Mouse (Mus musculus): Measurements from ENCODE around the gene Atxn3. TPM values are rescaled to one million over a fixed set of nuclear protein-coding genes. Genes with fewer than 3 reads are reported as not detected.

Gene Atxn3
- total and polyA plus RNA-seq, 2 experiments = 2.4 to 14.1 TPM

GRCm38 (mm10) chr12:101978162-101978561 is 20.1 kb upstream of the Atxn3 start:
- peaks cover 5% of the 10 kb centered on the region for H3K36me3 ChIP-seq (ENCODE audit: control insufficient read depth, insufficient read depth, low read length)
- peaks cover 10% of the 10 kb centered on the region for H3K4me1 ChIP-seq (ENCODE audit: control insufficient read depth, insufficient read depth, low read length)
- WGBS = 92% methylated on average over 5 of the region's 5 CpGs
- H3K9ac ChIP-seq (ENCODE audit: low read depth, low read length) = no peak overlapping the region
- no peak overlapping the region for H3K27ac ChIP-seq (replicated peaks; ENCODE audit: insufficient read depth, low read depth, low read length)
- DNase-seq (ENCODE audit: extremely low read depth, low read depth, low spot score) = no peak
- H3K4me3 ChIP-seq (ENCODE audit: insufficient read depth, low read depth, low read length) = no peak overlapping the region
- peaks cover 23% of the 10 kb centered on the region; the same call in 1 of the 2 replicates for H3K79me2 ChIP-seq (ENCODE audit: control insufficient read depth, insufficient read depth, low read length)
- TF ChIP-seq POLR2A (IDR thresholded peaks at IDR 0.05; ENCODE audit: extremely low read depth, insufficient read depth, low read length) = no peak
- no peak for TF ChIP-seq CTCF (IDR thresholded peaks at IDR 0.05; ENCODE audit: low read depth, low read length)
- H3K27me3 ChIP-seq (ENCODE audit: control insufficient read depth, insufficient read depth, low read length) = no peaks in the 10 kb centered on the region

- Histone ChIP-seq H3K4me1 (ENCODE audit: control insufficient read depth, insufficient read depth, low read length) (peaks cover 13% of the 10 kb centered on the region), H3K4me3 (ENCODE audit: insufficient read depth, low read depth, low read length) (no peak overlapping the region), H3K27me3 (ENCODE audit: control insufficient read depth, insufficient read depth, low read length) (no peaks in the 10 kb centered on the region), H3K9ac (ENCODE audit: low read depth, low read length) (no peak overlapping the region), H3K27ac (replicated peaks; ENCODE audit: insufficient read depth, low read depth, low read length) (no peak overlapping the region), H3K79me2 (ENCODE audit: control insufficient read depth, insufficient read depth, low read length) (peaks cover 25% of the 10 kb centered on the region; the same call in 1 of the 2 replicates), H3K36me3 (ENCODE audit: control insufficient read depth, insufficient read depth, low read length) (peaks cover 1% of the 10 kb centered on the region)
- DNase-seq (ENCODE audit: extremely low read depth, low read depth, low spot score) = no peak
- WGBS = 95% methylated on average over 10 of the region's 10 CpGs
- TF ChIP-seq POLR2A (IDR thresholded peaks at IDR 0.05; ENCODE audit: extremely low read depth, insufficient read depth, low read length) (no peak), CTCF (IDR thresholded peaks at IDR 0.05; ENCODE audit: low read depth, low read length) (no peak)
Measured at GRCm38 (mm10) chr12:101977404-101977915, 19.4 kb upstream of the Atxn3 start.

GRCm38 (mm10) chr12:101976651-101977403 is 18.8 kb upstream of the Atxn3 start:
- Histone ChIP-seq H3K36me3 (ENCODE audit: control insufficient read depth, insufficient read depth, low read length) (no peaks in the 10 kb centered on the region), H3K4me3 (ENCODE audit: insufficient read depth, low read depth, low read length) (peak overlapping the region; percentile 94), H3K79me2 (ENCODE audit: control insufficient read depth, insufficient read depth, low read length) (peaks cover 25% of the 10 kb centered on the region; the same call in 1 of the 2 replicates), H3K27ac (replicated peaks; ENCODE audit: insufficient read depth, low read depth, low read length) (peak overlapping the region; percentile 77), H3K27me3 (ENCODE audit: control insufficient read depth, insufficient read depth, low read length) (no peaks in the 10 kb centered on the region), H3K4me1 (ENCODE audit: control insufficient read depth, insufficient read depth, low read length) (peaks cover 13% of the 10 kb centered on the region), H3K9ac (ENCODE audit: low read depth, low read length) (peak overlapping the region; percentile 94)
- no peak for TF ChIP-seq POLR2A (IDR thresholded peaks at IDR 0.05; ENCODE audit: extremely low read depth, insufficient read depth, low read length)
- no peak for TF ChIP-seq CTCF (IDR thresholded peaks at IDR 0.05; ENCODE audit: low read depth, low read length)
- 10% methylated on average over 13 of the region's 13 CpGs for WGBS
- DNase-seq (ENCODE audit: extremely low read depth, low read depth, low spot score) = no peak

- Histone ChIP-seq H3K36me3 (ENCODE audit: control insufficient read depth, insufficient read depth, low read length) (no peaks in the 10 kb centered on the region), H3K4me1 (ENCODE audit: control insufficient read depth, insufficient read depth, low read length) (peaks cover 13% of the 10 kb centered on the region), H3K27me3 (ENCODE audit: control insufficient read depth, insufficient read depth, low read length) (no peaks in the 10 kb centered on the region), H3K4me3 (ENCODE audit: insufficient read depth, low read depth, low read length) (peak within 1 kb of the TSS; percentile 94), H3K27ac (replicated peaks; ENCODE audit: insufficient read depth, low read depth, low read length) (peak within 1 kb of the TSS; percentile 77), H3K9ac (ENCODE audit: low read depth, low read length) (peak within 1 kb of the TSS; percentile 94), H3K79me2 (ENCODE audit: control insufficient read depth, insufficient read depth, low read length) (peaks cover 25% of the 10 kb centered on the region; the same call in 1 of the 2 replicates)
- WGBS = under 1% methylated on average over 77 of the region's 77 CpGs
- peak; percentile 69 for DNase-seq (ENCODE audit: extremely low read depth, low read depth, low spot score)
- TF ChIP-seq CTCF (IDR thresholded peaks at IDR 0.05; ENCODE audit: low read depth, low read length) (no peak), POLR2A (IDR thresholded peaks at IDR 0.05; ENCODE audit: extremely low read depth, insufficient read depth, low read length) (peak; percentile 66)
Measured at GRCm38 (mm10) chr12:101975601-101976571, 17.8 kb upstream of the Atxn3 start, which contains the start of gene Cpsf2. TSS of gene Cpsf2 (plus strand) at chr12:101975988.

DNA sequence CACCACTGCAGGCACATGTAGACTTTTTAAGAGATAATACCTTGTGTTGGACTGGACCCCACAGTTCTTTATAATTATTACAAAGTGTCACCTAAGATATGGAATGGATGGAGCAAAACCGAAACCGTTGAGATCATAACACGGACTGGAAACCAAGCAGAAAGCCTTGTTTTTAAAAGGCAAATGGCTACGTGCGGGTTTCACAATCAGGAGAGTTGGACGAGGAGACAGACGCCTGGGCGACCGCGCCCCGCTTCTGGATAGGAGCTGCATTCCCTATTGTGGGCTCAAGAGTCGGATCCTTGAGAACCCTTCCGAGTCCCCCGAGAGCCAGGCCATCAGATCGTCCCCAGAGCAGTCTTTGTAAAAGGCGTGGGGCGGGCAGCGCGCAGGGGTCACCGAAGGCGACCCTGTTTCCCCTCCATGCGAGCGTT is 17.1 kb upstream of the Atxn3 start:
- peak overlapping the region; percentile 94 for H3K4me3 ChIP-seq (ENCODE audit: insufficient read depth, low read depth, low read length)
- no peaks in the 10 kb centered on the region for H3K27me3 ChIP-seq (ENCODE audit: control insufficient read depth, insufficient read depth, low read length)
- H3K36me3 ChIP-seq (ENCODE audit: control insufficient read depth, insufficient read depth, low read length) = no peaks in the 10 kb centered on the region
- H3K9ac ChIP-seq (ENCODE audit: low read depth, low read length) = peak overlapping the region; percentile 94
- peak overlapping the region; percentile 77 for H3K27ac ChIP-seq (replicated peaks; ENCODE audit: insufficient read depth, low read depth, low read length)
- TF ChIP-seq POLR2A (IDR thresholded peaks at IDR 0.05; ENCODE audit: extremely low read depth, insufficient read depth, low read length) (no peak), CTCF (IDR thresholded peaks at IDR 0.05; ENCODE audit: low read depth, low read length) (no peak)
- peak; percentile 51 for DNase-seq (ENCODE audit: extremely low read depth, low read depth, low spot score)
- H3K4me1 ChIP-seq (ENCODE audit: control insufficient read depth, insufficient read depth, low read length) = peaks cover 13% of the 10 kb centered on the region
- peaks cover 25% of the 10 kb centered on the region; the same call in 1 of the 2 replicates for H3K79me2 ChIP-seq (ENCODE audit: control insufficient read depth, insufficient read depth, low read length)
- under 1% methylated on average over 23 of the region's 23 CpGs for WGBS
